Mouse (Mus musculus): ENCODE measurements at regions not wholly inside any gene's neighbourhood (a gene's known extent, or its start where the extent isn't known, plus 50 kb on each side); places are given as distances from the start of the nearest gene placed in this dataset.

DNA sequence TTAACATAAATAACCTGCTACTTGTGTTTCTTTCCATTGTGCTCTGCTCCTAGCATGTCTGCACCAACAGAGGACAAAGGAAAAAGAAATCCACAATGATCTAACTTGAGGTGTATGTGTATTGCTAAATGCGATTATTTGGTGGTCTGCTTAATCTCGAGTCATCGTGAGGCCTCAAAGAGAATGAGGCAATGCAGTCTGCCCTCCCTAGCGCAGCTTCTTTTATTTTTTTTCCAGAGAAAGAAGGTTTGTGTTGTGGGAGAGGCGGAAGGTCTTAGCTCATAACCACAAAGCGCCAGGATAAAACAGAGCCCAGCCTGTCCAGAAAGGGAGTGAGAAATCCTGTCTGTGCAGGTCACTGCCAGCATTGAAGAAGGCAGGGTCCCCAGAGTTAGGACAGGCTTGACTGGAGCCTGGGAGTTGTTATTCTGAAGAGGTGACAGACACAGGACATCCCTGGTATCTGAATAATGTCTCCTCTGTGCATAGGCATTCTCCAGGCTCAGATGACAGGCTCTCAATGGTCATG lies 751.3 kb upstream of the Intu start:
- TF ChIP-seq CTCF (IDR thresholded peaks at IDR 0.05; ENCODE audit: low read depth, low read length) (no peak), EP300 (IDR thresholded peaks at IDR 0.05; ENCODE audit: insufficient read depth, low read depth, low read length) (no peak)
